Comparison of ENCODE assay signal across 7 mouse cellular contexts in the genomic region with DNA sequence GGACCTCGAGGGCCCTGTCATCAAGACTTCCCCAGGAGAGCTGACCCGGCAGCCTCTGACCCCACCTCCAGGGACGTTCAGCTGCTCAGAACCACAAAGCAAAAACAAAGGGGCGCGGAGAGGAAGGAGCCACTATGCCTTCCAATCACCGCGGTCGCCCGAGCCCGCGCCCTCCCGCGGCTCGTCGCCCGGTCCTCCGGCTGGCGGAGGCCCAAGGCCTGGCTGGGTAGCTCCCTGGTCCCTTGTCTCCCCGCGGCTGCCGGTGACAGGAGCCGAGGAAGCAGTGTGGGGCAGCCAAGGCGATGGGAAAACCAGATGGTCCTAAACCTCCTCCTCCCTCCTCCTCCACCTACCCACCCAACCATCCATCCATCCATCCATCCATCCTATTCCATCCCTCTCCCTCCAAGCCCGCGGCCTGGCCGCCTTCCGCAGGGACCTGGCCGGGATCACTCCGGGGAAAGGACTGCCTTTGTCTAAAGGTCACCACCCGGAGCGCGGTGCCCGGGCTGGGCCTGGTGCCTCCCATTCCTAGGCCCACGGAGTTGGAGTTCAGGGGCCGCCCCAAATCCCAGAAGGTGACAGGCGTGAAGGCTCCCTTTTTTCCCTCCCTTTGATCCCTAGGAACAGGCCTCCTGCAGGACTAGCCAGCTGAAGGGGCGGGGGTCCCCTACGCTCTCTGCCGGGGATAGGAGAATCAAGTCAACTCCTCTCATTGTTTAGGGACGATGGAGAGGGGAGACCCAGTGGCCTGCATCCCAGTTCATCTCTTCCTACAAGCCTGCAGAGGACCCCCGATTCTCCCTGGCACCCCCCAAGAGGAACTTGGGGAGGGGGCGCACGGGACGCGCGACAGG. TPM values are rescaled to one million over a fixed set of nuclear protein-coding genes. Genes with fewer than 3 reads are reported as not detected.
DNase-seq lines count a peak whose midpoint lies in the region; ATAC-seq lines count a peak whose summit lies in the region.

No protein-coding gene starts in this region.

- H3K9me3 ChIP-seq in intestine, embryonic 15.5 days: no peaks in the 10 kb centered on the region
- H3K9me3 ChIP-seq in midbrain, embryonic 10.5 days (replicated peaks): no peaks in the 10 kb centered on the region

- peak overlapping the region; percentile 82 for H3K4me2 ChIP-seq in intestine, embryonic 15.5 days (replicated peaks)

- WGBS in intestine, embryonic 15.5 days: under 1% methylated on average over 46 of the region's 46 CpGs
- WGBS in midbrain, embryonic 10.5 days: under 1% methylated on average over 46 of the region's 46 CpGs

- peaks cover 18% of the 10 kb centered on the region; the same call in 1 of the 2 replicates for H3K4me1 ChIP-seq in intestine, embryonic 15.5 days (replicated peaks)
- peaks cover 61% of the 10 kb centered on the region for H3K4me1 ChIP-seq in midbrain, embryonic 10.5 days

- H3K4me3 ChIP-seq in intestine, embryonic 15.5 days (replicated peaks): peak overlapping the region; percentile 81
- peak overlapping the region; percentile 97 for H3K4me3 ChIP-seq in midbrain, embryonic 10.5 days

- peak; percentile 22 for ATAC-seq in intestine, embryonic 15.5 days

- H3K27ac ChIP-seq in intestine, embryonic 15.5 days: peak overlapping the region; percentile 95
- peak overlapping the region; percentile 100 for H3K27ac ChIP-seq in midbrain, embryonic 10.5 days (replicated peaks)

- peak; percentile 88 for DNase-seq in adrenal gland, adult 2 months
- peak; percentile 70 for DNase-seq in embryo, embryonic 11 days
- peak; percentile 78 to 83 for DNase-seq in gastrocnemius, postnatal 36 days
- DNase-seq in left cerebral cortex, postnatal 4 days: peak; percentile 74
- DNase-seq in midbrain, embryonic 10.5 days (ENCODE audit: low spot score): peak; percentile 84
- peak; percentile 74 for DNase-seq in right cerebral cortex, postnatal 4 days

- no peaks in the 10 kb centered on the region for H3K36me3 ChIP-seq in intestine, embryonic 15.5 days
- H3K36me3 ChIP-seq in midbrain, embryonic 10.5 days: peaks cover 19% of the 10 kb centered on the region; the same call in 1 of the 2 replicates

- peak overlapping the region; percentile 93 for H3K9ac ChIP-seq in intestine, embryonic 15.5 days

- intact Hi-C loops in gastrocnemius, postnatal 36 days (cut with DNase I): loop anchor here (2.0 kb wide), 1 partner anchor 42 kb away; no protein-coding TSS in a partner anchor
- intact Hi-C loops in left cerebral cortex, postnatal 4 days (cut with DNase I): loop anchor here (5.0 kb wide), 1 partner anchor 64 kb away; no protein-coding TSS in a partner anchor

- H3K27me3 ChIP-seq in intestine, embryonic 15.5 days (replicated peaks): no peaks in the 10 kb centered on the region
- no peaks in the 10 kb centered on the region for H3K27me3 ChIP-seq in midbrain, embryonic 10.5 days (ENCODE audit: low read depth, poor library complexity, severe bottlenecking)

RNA-seq across cellular contexts. Expression of gene Bicra, which starts 1.0 kb away (rescaled TPM):
- 10 to 100 TPM in 1 of 2 experiments, 1 to 10 TPM in 1; 9.4 to 10.4 TPM for total RNA-seq in adrenal gland, adult 2 months (2021)
- 19.8 and 26.2 TPM in 2 replicates for polyA plus RNA-seq in adrenal gland, adult 2 months (2012; rRNA removed)
- total RNA-seq in gastrocnemius, postnatal 36 days (2021): 1 to 10 TPM; 4.5 to 6.6 TPM
- polyA plus RNA-seq in intestine, embryonic 15.5 days (2015; fragmentation: Nextera tagmentation; extraction: Ambion mirVana): 4.9 and 5.4 TPM in 2 replicates
- 10 to 100 TPM; 25.3 to 25.8 TPM for total RNA-seq in left cerebral cortex, postnatal 4 days (2021)
- polyA plus RNA-seq in midbrain, embryonic 10.5 days (2016; fragmentation: Nextera tagmentation; extraction: Ambion mirVana): 6.9 and 8.2 TPM in 2 replicates

RNA-seq across cellular contexts. Expression of gene Zfp541, which starts 14.9 kb away (rescaled TPM):
- under 1 TPM; 0.06 to 0.07 TPM for total RNA-seq in adrenal gland, adult 2 months (2021)
- polyA plus RNA-seq in adrenal gland, adult 2 months (2012; rRNA removed): 0.04 and 0.09 TPM in 2 replicates
- not detected for total RNA-seq in gastrocnemius, postnatal 36 days (2021)
- 0.03 and 0.06 TPM in 2 replicates for polyA plus RNA-seq in intestine, embryonic 15.5 days (2015; fragmentation: Nextera tagmentation; extraction: Ambion mirVana)
- under 1 TPM; 0.38 to 0.58 TPM for total RNA-seq in left cerebral cortex, postnatal 4 days (2021)
- polyA plus RNA-seq in midbrain, embryonic 10.5 days (2016; fragmentation: Nextera tagmentation; extraction: Ambion mirVana): not detected in 2 replicates

RNA-seq across cellular contexts. Expression of gene Napa, which starts 51.5 kb away (rescaled TPM):
- 100 to 1,000 TPM; 149 to 167 TPM for total RNA-seq in adrenal gland, adult 2 months (2021)
- 316 and 381 TPM in 2 replicates for polyA plus RNA-seq in adrenal gland, adult 2 months (2012; rRNA removed)
- 100 to 1,000 TPM in 1 of 2 experiments, 10 to 100 TPM in 1; 92.4 to 109 TPM for total RNA-seq in gastrocnemius, postnatal 36 days (2021)
- polyA plus RNA-seq in intestine, embryonic 15.5 days (2015; fragmentation: Nextera tagmentation; extraction: Ambion mirVana): 186 and 194 TPM in 2 replicates
- 100 to 1,000 TPM; 141 to 157 TPM for total RNA-seq in left cerebral cortex, postnatal 4 days (2021)
- 187 and 188 TPM in 2 replicates for polyA plus RNA-seq in midbrain, embryonic 10.5 days (2016; fragmentation: Nextera tagmentation; extraction: Ambion mirVana)

Comparison
In these comparisons a context has a peak if more than half of its experiments do, and no peak if none do; other contexts are left out.
1. Peak in every context shown above with its lines: DNase-seq, ATAC-seq, H3K4me3 ChIP-seq and H3K27ac ChIP-seq.